Mouse (Mus musculus) heart, postnatal 0 days (tissue): ENCODE results near the gene Intu. TPM values are rescaled to one million over a fixed set of nuclear protein-coding genes. Genes with fewer than 3 reads are reported as not detected.

Experiments
- ATAC-seq: fragments of 200-750 bp; cut with Nextera tagmentation; 2 replicates; pipeline ENCODE4 v1.8.0; 2017; ENCODE audit warnings: low read depth, moderate number of reproducible peaks, moderate library complexity; ENCODE audit not compliant: insufficient read depth
- DNase-seq: peaks from one replicate; pipeline ENCODE4 v3.0.0-alpha.2; 2016; ENCODE audit warnings: low spot score
- H3K27ac ChIP-seq: fragments of 300-500 bp; sonication (generic); 2 replicates; pipeline ENCODE4 v1.5.1; 2014; ENCODE audit warnings: low read depth, mild to moderate bottlenecking
- H3K27me3 ChIP-seq: fragments of 300-500 bp; sonication (generic); 2 replicates; pipeline ENCODE4 v1.6.1; 2014; ENCODE audit warnings: low read length, mixed read lengths; ENCODE audit not compliant: control insufficient read depth, insufficient read depth
- H3K36me3 ChIP-seq: fragments of 300-500 bp; sonication (generic); replicated peaks from 2 replicates; pipeline ENCODE4 v1.6.1; 2014; ENCODE audit warnings: low read length, mixed read lengths; ENCODE audit not compliant: control insufficient read depth, insufficient read depth
- H3K4me1 ChIP-seq: fragments of 300-500 bp; sonication (generic); 2 replicates; pipeline ENCODE4 v1.6.1; 2014; ENCODE audit warnings: antibody characterized with exemption; ENCODE audit not compliant: control insufficient read depth, insufficient read depth
- H3K4me2 ChIP-seq: fragments of 300-500 bp; sonication (generic); 2 replicates; pipeline ENCODE4 v1.6.1; 2014; ENCODE audit warnings: low read depth, mild to moderate bottlenecking, low read length, moderate library complexity
- H3K4me3 ChIP-seq: fragments of 300-500 bp; sonication (generic); 2 replicates; pipeline ENCODE4 v1.5.1; 2014; ENCODE audit warnings: low read depth, low read length
- H3K9ac ChIP-seq: fragments of 300-500 bp; sonication (generic); replicated peaks from 2 replicates; pipeline ENCODE4 v1.6.1; 2014; ENCODE audit warnings: low read depth, low read length, mixed read lengths
- H3K9me3 ChIP-seq: fragments of 300-500 bp; sonication (generic); replicated peaks from 2 replicates; pipeline ENCODE4 v1.6.1; 2016; ENCODE audit warnings: low read length; ENCODE audit not compliant: control insufficient read depth
- CTCF ChIP-seq: IDR thresholded peaks from 2 replicates; pipeline ENCODE4 v1.5.1; 2016; ENCODE audit warnings: antibody characterized with exemption, control low read depth, low read depth
- EP300 ChIP-seq: IDR thresholded peaks from 2 replicates; pipeline ENCODE4 v1.6.1; 2016; ENCODE audit warnings: antibody characterized with exemption, low read depth
- WGBS: fragments of 180-500 bp; shearing (Covaris S2); extraction: QIAGEN DNeasy Blood & Tissue Kit; methylation state at CpG from one replicate; pipeline ENCODE4 v1.1.7; 2014; 5-methylcytosine and 5-hydroxymethylcytosine counted together
- polyA plus RNA-seq: library from polyadenylated mRNA; unstranded; fragments of >200 nt; fragmentation: Nextera tagmentation; extraction: Ambion mirVana; gene quantifications from 2 replicates; pipeline ENCODE4 v1.2.1, GENCODE M21; 2015
- total RNA-seq: library from RNA; depleted of rRNA; stranded (reverse); fragments of >200 nt; gene quantifications from 2 replicates; pipeline ENCODE4 v1.2.3, GENCODE M21; 2014; ENCODE audit warnings: low replicate concordance

The Intu gene
- total and polyA plus RNA-seq, 2 experiments from 2014 or later = 2.7 to 5.8 TPM

- no peak overlapping the region for H3K27ac ChIP-seq
- H3K4me2 ChIP-seq = no peak overlapping the region
- no peaks in the 10 kb centered on the region for H3K4me1 ChIP-seq
- no peak overlapping the region for H3K9ac ChIP-seq
- 95% methylated on average over 2 of the region's 2 CpGs for WGBS
- H3K27me3 ChIP-seq = no peaks in the 10 kb centered on the region
- H3K4me3 ChIP-seq = no peak overlapping the region
- ATAC-seq (no peak), DNase-seq (no peak)
- H3K36me3 ChIP-seq = no peaks in the 10 kb centered on the region
- H3K9me3 ChIP-seq = no peaks in the 10 kb centered on the region
- no peak for TF ChIP-seq EP300
Measured at GRCm38 (mm10) chr3:40695162-40695561, 164.1 kb downstream of the Intu start.

- H3K9me3 ChIP-seq = no peaks in the 10 kb centered on the region
- no peaks in the 10 kb centered on the region for H3K4me1 ChIP-seq
- no peak overlapping the region for H3K4me3 ChIP-seq
- H3K4me2 ChIP-seq = no peak overlapping the region
- TF ChIP-seq EP300 (no peak), CTCF (no peak)
- no peak overlapping the region for H3K9ac ChIP-seq
- no peak overlapping the region for H3K27ac ChIP-seq
- no peaks in the 10 kb centered on the region for H3K36me3 ChIP-seq
- H3K27me3 ChIP-seq = no peaks in the 10 kb centered on the region
- 82% methylated on average over 3 of the region's 3 CpGs for WGBS
- ATAC-seq (no peak), DNase-seq (no peak)
Measured at GRCm38 (mm10) chr3:40698834-40699233, 167.7 kb downstream of the Intu start.

GRCm38 (mm10) chr3:40704816-40705430 is 173.8 kb downstream of the Intu start:
- Histone ChIP-seq H3K4me3 (no peak overlapping the region), H3K4me2 (no peak overlapping the region), H3K27ac (no peak overlapping the region), H3K9ac (no peak overlapping the region), H3K27me3 (no peaks in the 10 kb centered on the region), H3K4me1 (no peaks in the 10 kb centered on the region), H3K36me3 (no peaks in the 10 kb centered on the region), H3K9me3 (no peaks in the 10 kb centered on the region)
- ATAC-seq = peak; percentile 30; the same call in 1 of the 2 replicates
- WGBS = 67% methylated on average over 5 of the region's 5 CpGs
- TF ChIP-seq CTCF (no peak), EP300 (no peak)
- DNase-seq = no peak

GRCm38 (mm10) chr3:40708655-40709054 is 177.6 kb downstream of the Intu start, which contains the start of gene Slc25a31:
TSS of gene Slc25a31 (plus strand) at chr3:40708855.
- 85% methylated on average over 30 of the region's 30 CpGs for WGBS
- ATAC-seq = no peak

GRCm38 (mm10) chr3:40716056-40716455 is 185.0 kb downstream of the Intu start:
- TF ChIP-seq CTCF = no peak
- no peak for TF ChIP-seq EP300
- no peaks in the 10 kb centered on the region for H3K4me1 ChIP-seq
- H3K9me3 ChIP-seq = no peaks in the 10 kb centered on the region
- DNase-seq (no peak), ATAC-seq (no peak)
- H3K9ac ChIP-seq = no peak overlapping the region
- no peaks in the 10 kb centered on the region for H3K27me3 ChIP-seq
- H3K4me3 ChIP-seq = no peak overlapping the region
- WGBS = 58% methylated on average over 1 of the region's 1 CpGs
- H3K27ac ChIP-seq = no peak overlapping the region
- no peak overlapping the region for H3K4me2 ChIP-seq
- H3K36me3 ChIP-seq = no peaks in the 10 kb centered on the region

More at GRCm38 (mm10) chr3:40708655-40709054, 177.6 kb downstream of the Intu start, which contains the start of gene Slc25a31:
- H3K27ac ChIP-seq = no peak within 1 kb of the TSS
- no peak within 1 kb of the TSS for H3K9ac ChIP-seq
- no peak for DNase-seq
- H3K4me2 ChIP-seq = no peak within 1 kb of the TSS
- no peaks in the 10 kb centered on the region for H3K4me1 ChIP-seq
- H3K27me3 ChIP-seq = no peaks in the 10 kb centered on the region
- no peak within 1 kb of the TSS for H3K4me3 ChIP-seq
- H3K9me3 ChIP-seq = no peaks in the 10 kb centered on the region
- TF ChIP-seq EP300 (no peak), CTCF (no peak)
- H3K36me3 ChIP-seq = no peaks in the 10 kb centered on the region

DNA sequence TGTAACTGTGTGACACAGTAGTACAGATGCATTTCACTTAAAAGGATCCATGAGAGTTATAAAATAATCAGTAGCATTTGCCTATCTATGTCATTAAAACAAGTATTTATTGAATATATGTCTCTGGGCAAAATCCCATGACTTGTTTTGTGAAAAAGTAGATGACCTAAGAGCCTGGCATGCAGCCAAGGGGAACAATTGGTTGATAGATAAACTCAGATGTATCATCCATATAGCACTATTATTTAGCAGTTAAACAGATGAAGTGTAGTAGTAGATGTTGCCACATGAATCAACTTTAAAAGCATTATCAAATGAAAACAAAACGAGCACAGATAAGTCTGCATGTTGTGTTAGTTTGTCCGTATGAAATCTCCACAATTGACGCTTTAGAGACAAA is 187.9 kb downstream of the Intu start:
- no peak for TF ChIP-seq EP300
- TF ChIP-seq CTCF = no peak
- WGBS = 39% methylated on average over 3 of the region's 3 CpGs

More for the DNA sequence above, 187.9 kb downstream of the Intu start:
- H3K4me2 ChIP-seq = no peak overlapping the region
- DNase-seq = no peak
- no peak overlapping the region for H3K27ac ChIP-seq
- H3K4me3 ChIP-seq = no peak overlapping the region
- H3K9ac ChIP-seq = no peak overlapping the region
- H3K27me3 ChIP-seq = no peaks in the 10 kb centered on the region
- ATAC-seq = no peak
- H3K36me3 ChIP-seq = no peaks in the 10 kb centered on the region
- no peaks in the 10 kb centered on the region for H3K4me1 ChIP-seq
- H3K9me3 ChIP-seq = no peaks in the 10 kb centered on the region
